Mouse (Mus musculus) forebrain, postnatal 0 days (tissue): ENCODE measurements around the gene Mtmr10. TPM values are rescaled to one million over a fixed set of nuclear protein-coding genes. Genes with fewer than 3 reads are reported as not detected.

ENCODE experiments used
- ATAC-seq: fragments of 200-750 bp; cut with Nextera tagmentation; 2 replicates; pipeline ENCODE4 v1.8.0; 2017; ENCODE audit warnings: mild to moderate bottlenecking, moderate library complexity
- DNase-seq: peaks from one replicate; pipeline ENCODE4 v3.0.0-alpha.2; 2015
- H3K27ac ChIP-seq: fragments of 300-500 bp; sonication (generic); 2 replicates; pipeline ENCODE4 v1.5.1; 2014; ENCODE audit warnings: low read depth, mild to moderate bottlenecking, antibody characterized with exemption, low read length, moderate library complexity, mixed read lengths
- H3K27me3 ChIP-seq: fragments of 300-500 bp; sonication (generic); 2 replicates; pipeline ENCODE4 v1.6.1; 2014; ENCODE audit warnings: mild to moderate bottlenecking, low read length, mixed read lengths; ENCODE audit not compliant: insufficient read depth
- H3K36me3 ChIP-seq: fragments of 300-500 bp; sonication (generic); 2 replicates; pipeline ENCODE4 v1.6.1; 2014; ENCODE audit warnings: mild to moderate bottlenecking, moderate library complexity; ENCODE audit not compliant: insufficient read depth
- H3K4me1 ChIP-seq: fragments of 300-500 bp; sonication (generic); 2 replicates; pipeline ENCODE4 v1.6.1; 2014; ENCODE audit warnings: antibody characterized with exemption; ENCODE audit not compliant: insufficient read depth
- H3K4me2 ChIP-seq: fragments of 300-500 bp; sonication (generic); 2 replicates; pipeline ENCODE4 v1.6.1; 2014; ENCODE audit warnings: low read depth, mild to moderate bottlenecking, moderate library complexity
- H3K4me3 ChIP-seq: fragments of 300-500 bp; sonication (generic); 2 replicates; pipeline ENCODE4 v1.5.1; 2014; ENCODE audit warnings: low read depth, low read length, mixed read lengths
- H3K9ac ChIP-seq: fragments of 300-500 bp; sonication (generic); 2 replicates; pipeline ENCODE4 v1.6.1; 2014; ENCODE audit warnings: mild to moderate bottlenecking
- H3K9me3 ChIP-seq: fragments of 300-500 bp; sonication (generic); 2 replicates; pipeline ENCODE4 v1.6.1; 2016; ENCODE audit warnings: low read length
- CTCF ChIP-seq: sonication (generic); IDR thresholded peaks from 2 replicates; pipeline ENCODE4 v1.5.1; 2016; ENCODE audit warnings: antibody characterized with exemption, control low read depth, low read depth
- WGBS: fragments of 180-500 bp; shearing (Covaris S2); extraction: QIAGEN DNeasy Blood & Tissue Kit; methylation state at CpG from one replicate; pipeline ENCODE4 v1.1.7; 2014; 5-methylcytosine and 5-hydroxymethylcytosine counted together
- polyA plus RNA-seq: library from polyadenylated mRNA; unstranded; fragments of >200 nt; fragmentation: Nextera tagmentation; extraction: Ambion mirVana; gene quantifications from 2 replicates; pipeline ENCODE4 v1.2.1, GENCODE M21; 2015
- total RNA-seq: library from RNA; depleted of rRNA; stranded (reverse); fragments of >200 nt; gene quantifications from 2 replicates; pipeline ENCODE4 v1.2.3, GENCODE M21; 2014

Mtmr10 gene
- total and polyA plus RNA-seq, 2 experiments from 2014 or later: 6.0 to 9.5 TPM

- WGBS: 46% methylated on average over 4 of the region's 4 CpGs
- Histone ChIP-seq H3K27ac (peak overlapping the region; percentile 57), H3K27me3 (no peaks in the 10 kb centered on the region), H3K36me3 (peaks cover 14% of the 10 kb centered on the region), H3K4me2 (no peak overlapping the region), H3K4me3 (no peak overlapping the region), H3K9ac (no peak overlapping the region), H3K4me1 (no peaks in the 10 kb centered on the region), H3K9me3 (no peaks in the 10 kb centered on the region)
- ATAC-seq (peak; percentile 93), DNase-seq (peak; percentile 72)
- TF ChIP-seq CTCF: no peak
Measured at GRCm38 (mm10) chr7:64351087-64351486, 63.6 kb downstream of the Mtmr10 start.

DNA sequence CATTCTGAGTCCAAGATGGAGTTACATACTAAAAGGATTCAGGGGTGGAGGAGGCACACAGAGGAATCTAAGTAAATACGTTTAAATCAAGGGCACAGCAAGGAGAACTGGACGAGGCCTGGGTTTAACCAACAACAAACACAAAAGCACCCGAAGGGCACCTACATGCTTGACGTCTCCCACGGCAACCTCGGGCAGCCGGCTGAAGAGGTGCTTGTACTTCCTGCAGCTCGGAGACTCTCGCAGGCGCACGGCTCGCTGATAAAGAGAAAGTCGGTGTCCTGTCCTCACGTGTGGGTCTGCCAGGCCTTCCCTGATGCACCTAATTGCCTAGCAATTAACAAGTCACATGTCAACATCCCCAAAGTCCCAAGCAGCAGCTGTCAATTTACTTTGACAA lies 66.8 kb downstream of the Mtmr10 start:
- Histone ChIP-seq H3K4me2 (no peak overlapping the region), H3K4me1 (no peaks in the 10 kb centered on the region), H3K9me3 (no peaks in the 10 kb centered on the region), H3K9ac (no peak overlapping the region), H3K4me3 (no peak overlapping the region), H3K27ac (no peak overlapping the region), H3K27me3 (no peaks in the 10 kb centered on the region), H3K36me3 (peaks cover 21% of the 10 kb centered on the region)
- ATAC-seq (no peak), DNase-seq (no peak)
- WGBS: 26% methylated on average over 14 of the region's 14 CpGs
- no peak for TF ChIP-seq CTCF

GRCm38 (mm10) chr7:64356661-64357060 lies 69.2 kb downstream of the Mtmr10 start:
- Histone ChIP-seq H3K4me3 (no peak overlapping the region), H3K36me3 (peaks cover 28% of the 10 kb centered on the region), H3K4me2 (no peak overlapping the region), H3K4me1 (no peaks in the 10 kb centered on the region), H3K9me3 (no peaks in the 10 kb centered on the region), H3K27me3 (no peaks in the 10 kb centered on the region), H3K27ac (no peak overlapping the region), H3K9ac (no peak overlapping the region)
- no peak for TF ChIP-seq CTCF
- no peak for DNase-seq
- no peak for ATAC-seq
- 89% methylated on average over 5 of the region's 5 CpGs for WGBS

GRCm38 (mm10) chr7:64357405-64357804 lies 70.0 kb downstream of the Mtmr10 start:
- ATAC-seq (peak; percentile 67; the same call in 1 of the 2 replicates), DNase-seq (peak; percentile 20)
- H3K4me3 ChIP-seq: no peak overlapping the region
- no peak overlapping the region for H3K4me2 ChIP-seq
- H3K9ac ChIP-seq: no peak overlapping the region
- TF ChIP-seq CTCF: no peak
- H3K9me3 ChIP-seq: no peaks in the 10 kb centered on the region
- peaks cover 35% of the 10 kb centered on the region for H3K36me3 ChIP-seq
- no peak overlapping the region for H3K27ac ChIP-seq
- H3K4me1 ChIP-seq: no peaks in the 10 kb centered on the region
- no peaks in the 10 kb centered on the region for H3K27me3 ChIP-seq
- 62% methylated on average over 9 of the region's 9 CpGs for WGBS

DNA sequence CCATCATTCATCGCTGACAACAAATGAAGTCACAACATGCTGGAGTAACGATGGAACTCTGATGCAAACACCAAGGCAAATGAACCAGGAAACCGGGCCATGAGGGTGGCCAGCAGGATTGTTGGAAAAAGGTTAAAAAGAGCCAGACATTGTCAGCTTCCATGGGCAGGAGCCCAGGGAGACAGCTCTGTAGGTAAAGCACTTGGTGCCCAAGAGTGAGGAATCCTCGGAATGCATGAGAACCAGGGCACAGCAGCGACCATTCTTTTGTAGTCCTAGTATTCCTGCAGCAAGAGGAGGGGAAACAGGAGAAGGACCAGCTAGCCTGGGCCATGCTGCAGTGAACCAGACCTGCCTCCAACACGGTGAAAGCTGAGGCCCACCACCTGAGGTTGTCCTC lies 71.2 kb downstream of the Mtmr10 start:
- Histone ChIP-seq H3K36me3 (peaks cover 41% of the 10 kb centered on the region), H3K27me3 (no peaks in the 10 kb centered on the region), H3K4me1 (no peaks in the 10 kb centered on the region), H3K4me3 (no peak overlapping the region), H3K4me2 (no peak overlapping the region), H3K9me3 (no peaks in the 10 kb centered on the region), H3K9ac (no peak overlapping the region), H3K27ac (no peak overlapping the region)
- no peak for TF ChIP-seq CTCF
- 84% methylated on average over 6 of the region's 6 CpGs for WGBS
- no peak for ATAC-seq
- no peak for DNase-seq

DNA sequence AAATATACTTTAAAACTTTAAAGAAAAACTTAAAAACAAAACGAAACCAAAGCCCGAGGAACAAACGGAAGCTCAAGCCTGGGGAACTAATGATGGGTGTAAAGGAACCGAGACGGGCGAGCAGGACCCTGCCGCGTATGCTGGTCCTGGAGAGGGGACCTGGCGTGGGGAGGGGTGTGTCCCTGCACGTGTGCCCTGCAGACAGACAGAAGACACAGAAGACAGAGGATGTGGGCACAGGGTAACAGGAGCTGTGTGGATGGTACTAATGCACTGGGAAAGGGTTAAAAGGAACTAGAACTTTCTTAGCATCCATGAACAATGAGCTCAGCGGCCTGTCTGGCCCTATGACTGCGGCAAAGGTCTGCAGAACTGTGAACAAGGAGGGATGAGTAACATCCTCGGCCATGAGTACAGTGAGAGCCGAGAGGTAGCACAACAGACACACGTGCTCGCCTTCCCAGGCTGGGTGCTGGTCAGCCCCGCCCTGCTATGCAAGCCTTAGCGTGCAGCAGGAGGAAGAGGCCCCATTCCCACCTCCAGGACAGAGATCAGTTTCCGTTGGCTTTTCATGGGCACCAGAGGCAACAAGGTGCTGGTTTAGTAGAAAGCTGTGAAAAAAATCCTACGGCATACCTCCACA lies 72.6 kb downstream of the Mtmr10 start:
- H3K36me3 ChIP-seq: peaks cover 53% of the 10 kb centered on the region
- DNase-seq (no peak), ATAC-seq (no peak)
- WGBS: 88% methylated on average over 20 of the region's 20 CpGs
- H3K9me3 ChIP-seq: no peaks in the 10 kb centered on the region
- H3K4me1 ChIP-seq: no peaks in the 10 kb centered on the region
- H3K27ac ChIP-seq: no peak overlapping the region; the same call in 1 of the 2 replicates
- H3K4me3 ChIP-seq: no peak overlapping the region
- no peak overlapping the region for H3K9ac ChIP-seq
- TF ChIP-seq CTCF: no peak
- no peak overlapping the region for H3K4me2 ChIP-seq
- no peaks in the 10 kb centered on the region for H3K27me3 ChIP-seq

- Histone ChIP-seq H3K27ac (no peak overlapping the region), H3K27me3 (no peaks in the 10 kb centered on the region), H3K4me1 (no peaks in the 10 kb centered on the region), H3K36me3 (peaks cover 56% of the 10 kb centered on the region), H3K9me3 (no peaks in the 10 kb centered on the region), H3K4me2 (no peak overlapping the region), H3K9ac (no peak overlapping the region), H3K4me3 (no peak overlapping the region)
- ATAC-seq: peak; percentile 64
- DNase-seq: no peak
- 44% methylated on average over 3 of the region's 3 CpGs for WGBS
- TF ChIP-seq CTCF: no peak
Measured at GRCm38 (mm10) chr7:64360586-64360945, 73.1 kb downstream of the Mtmr10 start.
